Mouse (Mus musculus) WW6 (cell line): ENCODE data around the gene 9230104L09Rik.

Experiments
- DNase-seq: peaks from one replicate; pipeline ENCODE4 v3.0.0-alpha.2; 2013; ENCODE audit warnings: low read depth, low spot score

9230104L09Rik gene

GRCm38 (mm10) chr2:148864966-148865365 is at the start of gene 9230104L09Rik:
9230104L09Rik (minus strand) TSS chr2:148865038.
- DNase-seq: no peak

GRCm38 (mm10) chr2:148902286-148902685 is 37.4 kb upstream of the 9230104L09Rik start:
- DNase-seq: peak; percentile 28

- DNase-seq: no peak
These were observed 35.5 kb upstream of the 9230104L09Rik start for GRCm38 (mm10) chr2:148900305-148900704.

- DNase-seq: no peak
These were observed 31.4 kb upstream of the 9230104L09Rik start for GRCm38 (mm10) chr2:148896219-148896618.

GRCm38 (mm10) chr2:148893107-148893506 is 28.3 kb upstream of the 9230104L09Rik start:
- DNase-seq: no peak

GRCm38 (mm10) chr2:148890021-148890851 is 25.4 kb upstream of the 9230104L09Rik start:
- DNase-seq: no peak

GRCm38 (mm10) chr2:148889331-148890010 is 24.6 kb upstream of the 9230104L09Rik start:
- no peak for DNase-seq

GRCm38 (mm10) chr2:148888872-148889271 is 24.0 kb upstream of the 9230104L09Rik start:
- DNase-seq: no peak

GRCm38 (mm10) chr2:148884738-148885137 is 19.9 kb upstream of the 9230104L09Rik start:
- DNase-seq: no peak

- DNase-seq: no peak
These were observed 14.4 kb upstream of the 9230104L09Rik start for GRCm38 (mm10) chr2:148879199-148879598.

GRCm38 (mm10) chr2:148878641-148879130 is 13.8 kb upstream of the 9230104L09Rik start:
- no peak for DNase-seq

GRCm38 (mm10) chr2:148877016-148877770 is 12.4 kb upstream of the 9230104L09Rik start:
- DNase-seq: no peak

- peak; percentile 80 for DNase-seq
These were observed 10.5 kb upstream of the 9230104L09Rik start, which contains the start of gene Cst3 for GRCm38 (mm10) chr2:148875335-148875811. Cst3 (minus strand) TSS chr2:148875692.

GRCm38 (mm10) chr2:148874617-148875334 is 9.9 kb upstream of the 9230104L09Rik start:
- DNase-seq: peak; percentile 52

- no peak for DNase-seq
These were observed 9.4 kb upstream of the 9230104L09Rik start for GRCm38 (mm10) chr2:148874224-148874616.

GRCm38 (mm10) chr2:148872860-148873259 is 8.0 kb upstream of the 9230104L09Rik start:
- no peak for DNase-seq

GRCm38 (mm10) chr2:148870526-148870925 is 5.7 kb upstream of the 9230104L09Rik start:
- DNase-seq: no peak

- no peak for DNase-seq
These were observed 4.1 kb upstream of the 9230104L09Rik start for GRCm38 (mm10) chr2:148868959-148869358.

GRCm38 (mm10) chr2:148861693-148862092 is 3.1 kb downstream of the 9230104L09Rik start:
- DNase-seq: no peak

- no peak for DNase-seq
These were observed 3.8 kb downstream of the 9230104L09Rik start for GRCm38 (mm10) chr2:148860993-148861392.

GRCm38 (mm10) chr2:148857506-148857905 is 7.3 kb downstream of the 9230104L09Rik start:
- no peak for DNase-seq
